Mouse (Mus musculus): ENCODE measurements around the gene Zfp706. TPM values are rescaled to one million over a fixed set of nuclear protein-coding genes. Genes with fewer than 3 reads are reported as not detected.

The Zfp706 gene
- total RNA-seq, 2 experiments from 2014 or later, result 203 to 216 TPM

DNA sequence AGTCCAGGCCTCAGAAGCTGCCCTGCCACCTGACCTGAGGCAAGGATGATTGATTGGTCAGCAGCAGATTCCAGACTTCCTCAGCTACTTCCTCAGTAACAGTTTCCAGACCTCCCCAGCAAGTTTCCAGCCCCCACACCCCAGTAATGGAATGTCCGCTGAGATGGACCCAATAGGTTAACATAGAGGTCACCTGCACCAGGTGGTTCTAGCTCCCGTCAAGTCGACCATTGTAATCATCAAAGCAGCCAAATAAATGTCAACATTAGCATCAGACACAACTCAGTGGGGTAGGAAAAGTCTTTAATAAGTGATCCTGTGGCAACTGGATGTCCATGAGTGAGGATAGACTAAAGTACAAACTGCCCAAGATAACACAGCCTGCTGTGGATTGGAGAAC is 3.7 kb upstream of the Zfp706 start:
- no peak for DNase-seq

DNA sequence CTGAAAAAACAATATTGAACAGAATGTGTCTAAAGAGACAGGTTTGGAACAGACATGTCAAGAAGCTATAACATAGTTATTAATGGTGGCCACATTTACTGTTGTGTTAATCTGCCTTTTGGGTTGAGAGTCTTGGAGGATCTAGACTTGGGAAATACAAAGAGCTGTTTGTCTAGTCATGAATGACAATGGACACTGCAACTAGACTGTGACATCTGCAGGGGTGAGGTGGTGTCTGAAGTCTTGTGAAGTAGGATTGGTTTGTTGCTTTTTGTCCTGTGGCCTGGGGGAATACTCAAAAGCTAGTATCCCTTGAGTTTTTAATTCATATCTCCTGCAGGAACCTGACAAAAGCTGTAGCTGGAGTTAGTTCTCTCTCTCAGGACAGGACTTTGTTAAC is 973 bp upstream of the Zfp706 start:
- DNase-seq, result no peak

DNA sequence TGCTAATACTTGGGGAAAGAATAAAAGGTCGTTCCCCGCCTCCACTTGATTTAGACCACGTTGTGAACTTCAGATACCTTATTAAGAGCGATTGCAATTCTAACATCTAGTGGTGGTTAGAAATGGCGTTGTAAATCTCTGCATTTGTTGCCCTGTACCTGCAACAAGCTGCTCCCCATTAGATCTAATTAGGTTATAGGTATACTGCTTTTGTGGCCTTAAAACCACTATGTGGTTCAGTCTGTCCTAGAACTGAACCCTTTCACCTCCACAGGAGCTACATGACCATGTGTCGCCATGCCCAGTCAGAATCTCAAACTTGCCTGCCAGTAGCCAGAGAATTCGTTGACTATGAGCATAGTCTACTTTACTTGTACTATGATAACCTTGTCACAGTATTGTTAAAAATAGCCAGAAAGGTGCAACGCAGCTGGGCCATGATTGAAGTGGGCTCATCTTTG is 416 bp upstream of the Zfp706 start:
- DNase-seq, result no peak

DNA sequence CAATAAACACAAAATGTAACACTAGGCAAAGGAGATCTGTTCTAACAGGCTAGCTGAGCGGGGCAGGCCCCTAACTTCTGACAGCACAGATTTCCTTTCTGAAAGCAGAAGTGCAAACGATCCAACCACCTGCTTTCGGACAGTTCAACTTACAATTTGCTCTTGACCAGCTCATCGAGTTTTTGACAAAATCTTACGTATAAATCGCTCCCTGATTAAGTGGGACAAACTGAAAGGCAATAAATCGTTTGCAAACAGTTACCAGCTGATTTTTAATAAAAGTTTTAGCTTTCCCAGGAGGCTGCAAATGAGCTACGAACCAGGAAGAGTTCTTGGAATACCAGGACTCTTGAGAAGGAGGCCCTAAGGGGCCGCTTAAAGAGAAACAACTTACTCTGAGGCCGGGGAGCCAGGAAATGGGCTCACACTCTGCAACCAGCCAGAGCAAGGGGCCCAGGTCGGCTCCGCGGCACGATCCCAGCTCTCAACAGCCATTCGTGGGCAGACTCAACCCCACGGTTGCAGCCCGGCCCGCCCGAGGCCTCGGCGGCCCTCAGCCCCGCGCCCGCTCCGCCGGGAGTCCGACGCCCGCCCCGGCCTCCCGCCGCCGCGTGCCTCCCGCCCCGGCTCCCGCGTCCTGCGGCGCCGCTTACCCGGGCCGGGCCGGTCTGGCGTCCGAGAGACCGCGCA is 953 bp downstream of the Zfp706 start:
- DNase-seq, result peak in 1 of 2 experiments; percentile 63

DNA sequence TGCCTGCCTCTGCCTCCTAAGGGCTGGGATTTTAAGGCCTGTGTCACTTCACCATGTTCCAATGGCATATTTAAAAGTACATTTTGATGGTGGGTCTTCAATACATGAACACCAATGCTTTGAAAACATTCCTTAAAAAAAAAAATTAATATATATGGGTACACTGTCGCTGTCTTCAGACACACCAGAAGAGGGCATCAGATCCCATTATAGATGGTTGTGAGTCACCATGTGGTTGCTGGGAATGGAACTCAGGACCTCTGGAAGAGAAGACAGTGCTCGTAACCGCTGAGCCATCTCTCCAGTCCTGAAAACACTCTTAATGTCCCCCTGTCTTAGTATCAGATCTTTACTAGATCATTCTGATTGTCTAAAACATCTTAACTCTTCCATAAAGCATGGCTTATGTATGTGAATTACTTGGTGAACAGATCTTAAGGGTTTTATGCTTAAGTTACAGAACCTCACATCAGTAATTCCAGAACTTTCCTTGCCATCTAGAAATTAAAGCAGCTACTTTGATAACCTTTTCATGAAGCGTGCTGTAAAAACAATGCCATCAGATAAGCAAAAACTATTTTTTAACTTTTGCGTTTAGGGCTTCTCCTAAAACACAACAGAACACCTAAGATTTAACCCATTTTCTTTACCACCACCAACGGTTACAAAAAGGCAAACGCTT is 1.6 kb downstream of the Zfp706 start:
- no peak for DNase-seq

DNA sequence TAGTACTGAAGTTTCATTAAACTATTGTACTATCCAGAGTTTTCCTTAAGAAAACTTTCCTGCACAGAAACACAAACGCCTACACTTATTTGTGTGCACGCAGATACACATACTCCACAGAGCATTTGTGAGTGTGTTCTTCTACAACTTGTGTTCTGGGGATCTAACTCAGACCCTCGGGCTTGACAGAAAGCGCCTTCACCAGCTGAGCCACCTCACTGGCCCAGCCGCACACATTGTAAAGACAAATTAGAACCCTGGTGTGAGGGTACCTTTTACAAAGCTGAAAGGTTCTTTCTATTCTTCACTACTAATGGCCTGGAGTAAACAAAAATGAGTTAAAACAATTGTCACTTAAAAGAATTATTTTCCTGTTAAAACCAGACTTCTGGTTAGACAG is 2.7 kb downstream of the Zfp706 start:
- DNase-seq, result no peak

DNA sequence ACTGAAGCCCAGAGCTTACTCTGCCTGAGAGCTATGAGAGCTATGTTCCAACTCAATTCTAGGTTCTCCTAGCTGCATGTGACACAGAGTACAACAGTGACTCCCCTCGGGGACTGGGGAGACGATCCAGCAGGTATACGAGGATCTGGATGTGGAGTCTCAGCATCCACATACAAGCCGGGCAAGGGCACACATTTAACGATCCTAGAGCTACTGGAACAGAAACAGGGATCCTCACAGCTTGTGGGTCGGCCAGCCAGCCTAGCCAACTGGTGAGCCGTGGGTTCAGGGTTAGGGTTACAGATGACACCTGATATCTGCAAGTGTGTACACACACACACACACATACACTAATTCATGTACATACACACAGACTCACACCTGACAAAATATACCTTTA is 5.3 kb downstream of the Zfp706 start:
- DNase-seq, result no peak

DNA sequence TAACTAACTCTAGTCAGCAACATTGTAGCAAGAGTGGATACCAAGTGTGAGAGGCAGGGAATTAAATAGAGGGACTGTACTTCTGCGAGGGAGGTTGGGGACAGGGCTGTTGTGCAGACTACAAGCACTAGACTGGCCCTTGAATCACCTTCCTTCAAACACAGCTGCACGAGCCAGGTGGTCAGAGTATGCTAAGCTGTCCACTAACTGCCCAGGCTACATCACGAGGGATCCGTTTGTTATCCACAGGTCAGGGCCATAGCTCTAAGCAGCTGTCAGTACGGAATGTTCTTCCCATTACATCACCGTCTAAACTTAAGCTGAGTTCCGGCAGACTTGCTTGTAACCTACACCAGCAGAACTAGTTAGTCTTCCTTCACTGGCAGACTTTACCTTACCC is 8.0 kb downstream of the Zfp706 start:
- peak; percentile 30 to 36 for DNase-seq

DNA sequence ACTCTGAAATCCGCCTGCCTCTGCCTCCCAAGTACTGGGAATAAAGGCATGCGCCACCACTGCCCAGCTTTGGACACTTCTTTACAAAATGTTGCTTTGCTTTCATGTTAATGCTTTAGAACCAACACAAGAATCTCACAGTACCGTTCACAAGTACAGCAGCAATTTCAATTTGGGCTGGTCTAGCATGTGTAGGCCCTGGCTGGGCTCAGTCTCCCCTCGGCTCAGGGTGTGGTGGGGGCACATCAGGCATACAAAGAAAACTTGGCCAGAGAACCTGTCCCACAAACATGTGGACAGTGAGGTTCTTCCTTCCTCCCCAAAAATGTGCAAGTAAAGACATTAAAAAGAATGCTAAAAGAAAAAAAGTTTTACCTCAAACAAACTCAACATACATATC is 12.4 kb downstream of the Zfp706 start:
- no peak for DNase-seq

DNA sequence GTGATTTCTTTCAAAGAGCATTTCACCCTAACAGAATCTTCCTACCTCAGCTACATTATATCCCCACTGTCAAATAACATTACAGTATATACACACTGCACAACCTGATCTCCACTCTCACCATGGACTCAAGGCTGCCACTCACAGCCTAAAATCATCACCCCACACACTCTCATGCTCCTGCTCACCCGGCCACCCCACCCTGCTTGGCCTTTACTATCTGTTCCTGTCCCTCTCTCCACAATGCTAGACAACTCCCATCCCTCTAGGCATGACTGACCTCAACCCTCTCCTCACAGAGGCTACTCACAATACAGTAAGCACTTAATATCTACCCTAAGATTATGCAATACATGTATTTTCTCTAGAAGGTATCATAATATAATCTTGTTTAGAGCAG is 12.9 kb downstream of the Zfp706 start:
- DNase-seq, result no peak

DNA sequence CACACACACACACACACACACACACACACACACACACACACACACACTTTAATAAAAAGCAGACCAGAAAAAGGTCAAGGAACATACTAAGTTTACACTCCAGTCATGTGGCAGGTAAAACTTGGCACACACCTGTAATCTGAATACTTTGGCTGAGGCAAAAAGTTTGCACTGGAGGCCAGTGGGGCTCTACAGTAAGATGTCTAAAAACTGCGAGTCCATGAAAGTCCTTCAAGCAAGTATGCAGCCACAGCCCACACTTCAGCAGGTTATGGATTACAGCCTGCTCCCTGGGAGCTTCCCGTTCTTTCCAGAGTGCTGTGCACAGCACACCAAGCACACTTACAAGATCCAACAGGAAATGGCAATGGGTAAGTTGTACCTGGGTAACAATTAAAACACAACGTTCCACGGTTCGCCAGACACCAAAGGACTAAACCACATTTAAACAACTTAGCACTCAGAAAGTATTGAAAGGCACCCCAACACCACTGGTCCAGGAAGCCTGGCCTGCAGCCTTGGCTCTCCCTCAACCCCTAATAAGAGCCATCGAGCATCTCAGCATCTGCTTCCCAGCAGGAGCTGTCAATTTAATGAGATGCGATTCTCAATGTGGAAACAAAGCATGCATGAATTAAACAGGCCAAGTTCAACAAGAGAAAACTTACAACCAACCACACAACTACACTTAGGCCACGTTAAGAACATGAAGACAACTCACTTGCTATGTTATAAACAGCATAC is 14.0 kb downstream of the Zfp706 start:
- DNase-seq, result no peak

DNA sequence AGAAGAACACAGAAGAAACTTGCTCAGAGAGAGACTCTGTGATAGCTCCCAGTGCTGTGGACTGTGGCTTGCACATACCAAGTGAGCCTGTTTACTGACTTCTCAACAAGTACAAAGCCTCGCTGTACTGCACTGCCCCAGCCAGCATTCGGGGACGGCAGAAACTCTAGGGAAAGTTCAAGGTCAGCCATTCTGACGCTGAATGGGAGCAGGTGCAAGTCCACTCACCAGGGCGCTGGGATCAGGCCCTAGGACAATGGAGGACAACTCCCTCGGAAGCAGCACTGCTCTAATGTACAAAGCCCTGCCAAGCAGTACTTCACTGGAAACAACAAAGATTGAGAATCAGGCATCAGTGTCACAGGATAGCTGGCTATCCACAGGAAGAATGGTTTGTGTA is 16.2 kb downstream of the Zfp706 start:
- peak; percentile 54 to 55 for DNase-seq

DNA sequence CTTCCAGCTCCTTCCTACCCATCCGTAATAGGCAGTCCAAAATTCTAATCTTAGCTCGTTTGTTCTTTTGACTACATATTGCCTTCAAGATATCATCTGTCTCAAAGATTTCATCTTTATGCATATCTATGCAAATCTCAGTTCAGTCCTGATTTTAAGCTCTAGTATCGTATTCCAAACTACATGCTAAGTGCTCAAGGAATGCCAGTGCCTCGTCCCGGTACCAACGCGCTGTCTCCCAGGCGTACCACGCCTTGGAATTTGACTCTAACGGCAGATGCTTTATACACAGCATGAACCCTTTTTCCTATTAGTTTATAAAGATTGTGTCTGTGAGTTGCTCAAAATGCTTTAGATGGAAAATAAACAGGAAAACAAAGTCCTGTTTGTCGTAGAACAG is 17.7 kb downstream of the Zfp706 start:
- DNase-seq, result no peak

DNA sequence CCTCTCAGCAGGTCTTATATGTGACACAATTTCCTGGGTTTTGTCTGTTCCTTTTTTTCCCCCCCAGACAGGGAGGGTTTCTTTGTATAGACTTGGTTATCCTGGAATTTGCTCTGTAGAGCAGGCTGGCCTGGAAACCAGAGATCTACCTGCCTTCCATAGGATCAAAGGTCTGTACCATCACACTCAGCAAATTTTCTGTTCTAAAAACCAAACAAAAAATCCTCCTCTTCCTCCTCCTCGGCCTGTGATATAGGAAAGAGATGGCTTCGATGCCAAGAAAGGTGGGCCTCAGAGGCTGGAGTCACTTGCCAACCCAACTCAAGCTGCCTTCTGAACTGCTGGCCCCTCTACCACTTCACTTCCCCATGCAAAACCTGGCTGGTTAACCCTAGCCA is 18.9 kb downstream of the Zfp706 start:
- no peak for DNase-seq

DNA sequence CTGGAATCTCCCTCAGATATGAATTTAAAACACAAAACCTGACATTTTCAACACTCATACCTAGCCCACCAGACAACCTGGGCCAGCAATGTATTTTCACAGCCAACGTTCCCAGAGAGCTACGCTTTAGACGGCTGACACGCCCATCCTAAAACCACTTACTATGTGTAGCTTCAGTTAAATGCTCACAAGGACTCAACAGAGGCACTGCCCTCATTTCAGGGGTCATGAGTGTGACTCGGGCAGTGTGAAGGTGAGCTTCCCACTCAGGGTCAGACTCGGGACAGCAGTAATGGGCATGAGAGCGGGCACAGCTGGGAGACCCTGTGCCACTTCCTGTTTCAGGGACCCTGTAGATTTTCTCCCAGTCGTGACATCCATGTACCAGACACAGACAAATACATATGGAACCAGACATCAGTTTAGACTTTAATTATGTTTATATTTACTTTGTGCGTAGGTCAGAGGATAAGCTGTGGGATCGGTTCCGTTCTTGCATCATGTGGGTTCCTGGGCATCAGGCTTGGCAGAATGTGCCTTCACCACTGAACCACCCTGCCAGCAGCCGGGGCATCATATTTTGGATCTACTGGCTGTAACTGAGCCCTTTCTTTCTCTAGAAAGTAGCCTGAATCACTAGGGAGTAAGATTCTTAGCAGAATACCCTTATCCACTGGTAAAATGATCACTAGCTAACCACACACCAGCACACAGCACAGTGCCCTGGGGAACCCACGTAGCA is 19.4 kb downstream of the Zfp706 start:
- no peak for DNase-seq

DNA sequence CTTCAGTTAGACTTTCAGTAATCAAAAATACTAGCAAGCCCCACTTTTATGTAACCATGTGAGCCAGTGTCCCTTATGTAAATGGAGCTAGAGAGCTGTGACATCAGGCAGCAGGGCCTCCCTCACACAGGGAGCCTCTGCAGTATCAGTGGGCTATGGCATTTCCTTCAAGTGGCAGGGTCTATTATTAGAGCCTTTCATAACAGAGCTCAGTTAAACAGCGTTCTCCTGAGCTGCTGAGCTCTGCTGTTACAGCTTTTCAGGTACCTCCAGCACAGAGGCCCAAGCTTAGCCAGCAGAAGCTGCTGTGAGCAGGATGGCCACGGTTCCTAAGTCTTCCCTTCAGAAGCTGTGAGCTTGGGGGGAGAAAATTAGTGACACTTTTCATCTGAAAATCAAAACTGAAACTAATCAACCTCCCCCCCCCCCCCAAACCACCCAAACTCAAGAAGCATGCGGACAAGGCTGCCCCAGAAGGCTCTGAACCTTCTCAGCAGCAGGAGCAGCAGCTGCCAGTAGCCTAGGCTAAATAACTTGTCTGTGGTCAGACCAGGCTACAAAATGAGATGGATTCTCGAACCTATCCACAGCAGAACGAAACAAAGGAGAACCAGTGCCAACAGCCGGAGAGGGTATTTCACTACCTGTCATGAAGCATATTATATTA is 20.2 kb downstream of the Zfp706 start:
- no peak for DNase-seq

DNA sequence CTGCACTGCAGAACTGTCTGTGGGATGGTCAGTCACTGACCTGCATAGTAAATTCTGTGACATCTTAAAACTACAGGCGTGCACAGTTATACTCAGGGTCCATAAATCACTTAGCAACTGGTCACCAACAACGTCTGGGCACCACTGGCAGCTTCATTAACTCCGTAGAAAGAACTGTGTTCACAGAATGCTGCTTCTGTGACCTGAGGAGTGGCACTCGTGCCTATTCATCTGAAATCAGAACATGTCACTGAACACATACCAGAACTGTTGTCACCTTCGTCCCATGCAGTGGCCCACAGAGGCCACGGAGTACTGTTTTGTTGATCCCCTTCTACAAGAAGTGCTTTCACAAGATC is 22.0 kb downstream of the Zfp706 start:
- no peak for DNase-seq

DNA sequence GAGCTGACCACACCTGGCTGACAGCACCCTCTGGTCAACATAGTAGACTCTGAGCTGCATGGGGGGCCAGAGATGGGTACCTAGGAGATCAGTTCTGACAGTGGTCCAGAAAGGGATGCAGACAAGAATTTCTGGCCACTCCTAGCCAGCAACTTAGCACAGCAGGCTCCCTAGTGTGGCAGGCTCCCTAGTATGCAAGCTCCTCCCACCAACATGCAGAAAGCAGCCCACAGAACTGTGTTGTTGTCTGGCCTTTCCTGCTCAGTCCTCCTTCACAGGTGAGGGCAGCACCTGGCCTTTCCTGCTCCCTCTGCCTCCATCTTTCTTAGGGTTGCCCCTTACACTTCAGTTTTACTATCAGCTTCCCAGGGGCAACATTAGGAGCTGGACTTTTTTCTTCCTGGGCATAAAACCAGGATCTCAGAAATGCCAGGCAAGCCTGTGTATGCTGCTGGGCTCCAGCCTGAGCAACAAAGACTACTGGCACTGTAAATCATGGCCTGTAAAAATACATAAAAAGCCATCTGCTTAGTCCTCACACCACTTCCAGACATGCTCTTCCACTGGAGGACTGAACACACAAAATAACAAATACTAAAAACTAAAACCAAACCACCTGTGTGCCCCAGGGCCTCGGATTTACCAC is 22.5 kb downstream of the Zfp706 start:
- DNase-seq, result no peak

DNA sequence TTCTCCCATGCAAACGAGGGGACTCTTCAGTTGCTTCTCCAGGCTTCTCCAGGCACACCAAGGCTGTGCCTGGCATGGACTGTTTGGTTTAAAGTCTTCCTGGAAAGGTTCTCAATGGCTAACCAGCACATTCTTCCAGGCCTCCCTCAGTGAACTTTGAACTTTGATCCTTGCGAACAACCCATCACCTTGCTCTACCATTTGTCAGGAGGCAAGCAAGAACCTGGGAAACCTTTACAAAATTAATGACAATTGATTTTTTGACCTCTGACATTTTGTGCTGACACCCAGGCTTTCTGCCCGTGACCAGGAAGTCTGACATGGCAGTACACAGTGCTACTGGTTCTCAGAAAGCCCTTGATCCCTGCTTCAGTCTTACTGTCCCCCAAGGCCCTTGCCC is 24.1 kb downstream of the Zfp706 start:
- no peak for DNase-seq

DNA sequence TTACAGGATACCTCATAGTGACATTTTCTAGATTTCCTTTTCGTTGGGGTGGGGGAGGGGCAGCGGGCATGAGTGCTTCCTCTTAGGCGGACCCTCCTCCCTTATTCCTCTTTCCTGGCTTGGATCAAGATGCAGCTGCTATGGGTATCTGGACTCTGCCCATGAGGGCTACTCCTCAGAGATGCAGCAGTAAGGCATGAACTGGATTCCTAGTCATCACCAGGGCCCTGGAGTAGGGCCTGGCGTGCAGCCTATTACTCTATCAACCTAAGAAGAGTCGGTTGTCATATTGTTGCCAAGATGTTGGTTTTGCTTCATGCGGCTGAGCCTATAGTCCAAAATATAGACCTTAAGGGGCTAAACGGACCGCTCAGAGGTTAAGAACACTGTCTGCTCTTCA is 27.3 kb downstream of the Zfp706 start:
- no peak for DNase-seq

DNA sequence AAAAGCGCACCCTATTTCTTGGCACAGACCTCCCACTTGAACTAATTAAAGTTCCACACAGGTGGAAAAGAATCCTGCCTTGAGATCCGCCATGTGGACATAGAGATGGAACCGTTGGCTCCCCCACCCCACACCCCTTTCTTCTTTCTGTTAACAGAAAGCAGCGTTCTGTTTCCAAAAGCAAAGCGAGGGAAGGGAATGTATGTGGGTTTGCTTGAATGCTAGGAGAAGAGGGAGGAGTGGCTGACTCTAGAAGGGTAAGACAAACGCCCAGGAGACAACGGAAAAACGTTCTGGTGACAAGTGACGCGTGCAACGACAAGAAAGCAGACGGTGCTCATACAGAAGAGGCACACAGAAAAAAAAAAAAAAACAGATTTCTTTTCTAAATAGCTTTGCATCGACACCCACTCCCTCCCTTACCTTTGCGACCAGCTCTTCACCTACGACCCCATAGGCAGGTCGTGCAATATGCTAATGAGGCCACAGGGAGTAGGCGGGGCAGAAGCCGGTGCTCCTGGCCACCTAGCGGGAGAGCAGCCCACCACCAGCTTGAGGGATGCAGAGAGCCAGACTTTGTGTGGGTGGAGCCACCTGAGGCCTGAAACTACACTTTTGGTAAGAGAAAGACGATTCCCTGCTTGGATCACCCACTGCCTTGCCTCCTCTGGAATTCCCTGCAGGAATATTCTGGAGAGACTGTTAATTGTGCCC is 27.9 kb downstream of the Zfp706 start:
- DNase-seq, result peak; percentile 30 to 55

Data from adrenal gland, postnatal 36 days (tissue).